Mouse (Mus musculus): ENCODE results near the gene Add3.

GRCm38 (mm10) chr19:53106952-53107351 is 33.3 kb upstream of the Add3 start:
- TF ChIP-seq CTCF (IDR thresholded peaks at IDR 0.05 in 2 of 3, conservative IDR thresholded peaks at IDR 0.05 in 1 of 3; ENCODE audit: control insufficient read depth in 1 of 3, insufficient read depth in 1 of 3, low read depth in 2 of 3, low read length in 3 of 3, poor library complexity in 1 of 3, severe bottlenecking in 1 of 3) (peak; percentile 47 to 72 (median 68)), POLR2A (IDR thresholded peaks at IDR 0.05; ENCODE audit: control insufficient read depth in 1 of 2, insufficient read depth in 1 of 2, low read depth in 1 of 2, low read length in 2 of 2, poor library complexity in 1 of 2) (no peak), MEF2A (IDR thresholded peaks at IDR 0.05; ENCODE audit: extremely low read depth, insufficient replicate concordance, low read depth, low read length, poor library complexity, severe bottlenecking) (no peak), MXI1 (IDR thresholded peaks at IDR 0.05; ENCODE audit: low read depth, low read length) (no peak), ZC3H11A (IDR thresholded peaks at IDR 0.05; ENCODE audit: low read depth, low read length) (peak; percentile 52), HCFC1 (IDR thresholded peaks at IDR 0.05; ENCODE audit: low read depth, low read length) (no peak), MAZ (IDR thresholded peaks at IDR 0.05; ENCODE audit: low read depth, low read length) (no peak), NRF1 (IDR thresholded peaks at IDR 0.05; ENCODE audit: insufficient read depth, low read depth, low read length, poor library complexity, severe bottlenecking) (no peak), GATA1 (IDR thresholded peaks at IDR 0.05; ENCODE audit: low read depth, low read length) (no peak), RCOR1 (IDR thresholded peaks at IDR 0.05; ENCODE audit: low read depth, low read length) (no peak), UBTF (IDR thresholded peaks at IDR 0.05; ENCODE audit: borderline replicate concordance, insufficient read depth, low read depth, low read length) (no peak), POLR2AphosphoS2 (IDR thresholded peaks at IDR 0.05; ENCODE audit: low read length) (no peak), POLR2AphosphoS5 (IDR thresholded peaks at IDR 0.05; ENCODE audit: borderline replicate concordance, low read depth, low read length) (no peak), ETS1 (IDR thresholded peaks at IDR 0.05; ENCODE audit: low read depth, low read length) (no peak)
